Mouse (Mus musculus): ENCODE data around the gene Cox8a. TPM values are rescaled to one million over a fixed set of nuclear protein-coding genes. Genes with fewer than 3 reads are reported as not detected.
A peak's percentile ranks its signal among the peaks of the same experiment; 100 is the strongest.

The Cox8a gene
- polyA plus RNA-seq, 1 experiment from 2014 or later = 862 TPM

GRCm38 (mm10) chr19:7212216-7212615 lies 5.2 kb downstream of the Cox8a start:
- no peak for DNase-seq (ENCODE audit: low spot score)
- no peak overlapping the region for H3K27ac ChIP-seq
- no peak overlapping the region for H3K4me3 ChIP-seq
- WGBS = 88% methylated on average over 1 of the region's 1 CpGs
- H3K27me3 ChIP-seq (ENCODE audit: low read depth, poor library complexity, severe bottlenecking) = no peaks in the 10 kb centered on the region
- peaks cover 17% of the 10 kb centered on the region for H3K4me1 ChIP-seq
- no peaks in the 10 kb centered on the region for H3K9me3 ChIP-seq (replicated peaks)
- peaks cover 58% of the 10 kb centered on the region for H3K36me3 ChIP-seq

- no peaks in the 10 kb centered on the region for H3K27me3 ChIP-seq (ENCODE audit: low read depth, poor library complexity, severe bottlenecking)
- H3K9me3 ChIP-seq (replicated peaks) = no peaks in the 10 kb centered on the region
- WGBS = 94% methylated on average over 7 of the region's 7 CpGs
- DNase-seq (ENCODE audit: low spot score) = no peak
- H3K4me1 ChIP-seq = peaks cover 14% of the 10 kb centered on the region
- peaks cover 43% of the 10 kb centered on the region for H3K36me3 ChIP-seq
- no peak overlapping the region for H3K27ac ChIP-seq
- no peak overlapping the region for H3K4me3 ChIP-seq
These were observed 7.3 kb downstream of the Cox8a start for GRCm38 (mm10) chr19:7209907-7210646.

- Histone ChIP-seq H3K27me3 (ENCODE audit: low read depth, poor library complexity, severe bottlenecking) (no peaks in the 10 kb centered on the region), H3K4me3 (peak within 1 kb of the TSS; percentile 90), H3K36me3 (peaks cover 39% of the 10 kb centered on the region), H3K9me3 (replicated peaks) (no peaks in the 10 kb centered on the region), H3K27ac (peak within 1 kb of the TSS; percentile 98), H3K4me1 (peaks cover 34% of the 10 kb centered on the region)
- WGBS = under 1% methylated on average over 75 of the region's 79 CpGs
- peak; percentile 98 for DNase-seq (ENCODE audit: low spot score)
These were observed 11.4 kb downstream of the Cox8a start, which contains the start of gene Otub1 for GRCm38 (mm10) chr19:7205753-7206736. TSS of gene Otub1 (minus strand) at chr19:7206316.

GRCm38 (mm10) chr19:7205326-7205725 lies 12.1 kb downstream of the Cox8a start:
- H3K9me3 ChIP-seq (replicated peaks) = no peaks in the 10 kb centered on the region
- H3K36me3 ChIP-seq = peaks cover 44% of the 10 kb centered on the region
- no peak for DNase-seq (ENCODE audit: low spot score)
- H3K27me3 ChIP-seq (ENCODE audit: low read depth, poor library complexity, severe bottlenecking) = no peaks in the 10 kb centered on the region
- H3K27ac ChIP-seq = peak overlapping the region; percentile 98
- H3K4me3 ChIP-seq = peak overlapping the region; percentile 90
- WGBS = 40% methylated on average over 7 of the region's 7 CpGs
- H3K4me1 ChIP-seq = peaks cover 34% of the 10 kb centered on the region

- H3K4me1 ChIP-seq = peaks cover 34% of the 10 kb centered on the region
- 77% methylated on average over 2 of the region's 2 CpGs for WGBS
- H3K27ac ChIP-seq = no peak overlapping the region
- H3K36me3 ChIP-seq = peaks cover 46% of the 10 kb centered on the region
- DNase-seq (ENCODE audit: low spot score) = no peak
- peak overlapping the region; percentile 90 for H3K4me3 ChIP-seq
- H3K27me3 ChIP-seq (ENCODE audit: low read depth, poor library complexity, severe bottlenecking) = no peaks in the 10 kb centered on the region
- H3K9me3 ChIP-seq (replicated peaks) = no peaks in the 10 kb centered on the region
These were observed 12.5 kb downstream of the Cox8a start for GRCm38 (mm10) chr19:7204898-7205297.

- H3K36me3 ChIP-seq = peaks cover 75% of the 10 kb centered on the region
- peaks cover 55% of the 10 kb centered on the region for H3K4me1 ChIP-seq
- H3K4me3 ChIP-seq = no peak overlapping the region
These were observed 17.0 kb downstream of the Cox8a start for GRCm38 (mm10) chr19:7200427-7200826.

GRCm38 (mm10) chr19:7199089-7199488 lies 18.3 kb downstream of the Cox8a start:
- Histone ChIP-seq H3K4me3 (no peak overlapping the region), H3K36me3 (peaks cover 71% of the 10 kb centered on the region), H3K9me3 (replicated peaks) (no peaks in the 10 kb centered on the region), H3K27me3 (ENCODE audit: low read depth, poor library complexity, severe bottlenecking) (peaks cover 7% of the 10 kb centered on the region; the same call in 1 of the 2 replicates), H3K27ac (no peak overlapping the region), H3K4me1 (peaks cover 46% of the 10 kb centered on the region)
- WGBS = 97% methylated on average over 13 of the region's 13 CpGs
- no peak for DNase-seq (ENCODE audit: low spot score)

More at GRCm38 (mm10) chr19:7200427-7200826, 17.0 kb downstream of the Cox8a start:
- Histone ChIP-seq H3K27me3 (ENCODE audit: low read depth, poor library complexity, severe bottlenecking) (no peaks in the 10 kb centered on the region), H3K9me3 (replicated peaks) (no peaks in the 10 kb centered on the region), H3K27ac (no peak overlapping the region)
- WGBS = 74% methylated on average over 1 of the region's 1 CpGs
- no peak for DNase-seq (ENCODE audit: low spot score)

- peaks cover 23% of the 10 kb centered on the region for H3K27me3 ChIP-seq (ENCODE audit: low read depth, poor library complexity, severe bottlenecking)
- 86% methylated on average over 9 of the region's 9 CpGs for WGBS
- H3K9me3 ChIP-seq (replicated peaks) = no peaks in the 10 kb centered on the region
- H3K4me1 ChIP-seq = peaks cover 41% of the 10 kb centered on the region
- H3K36me3 ChIP-seq = peaks cover 54% of the 10 kb centered on the region
- 0 out of 2 replicates have a peak overlapping the region, but pooled peaks have one; percentile 20 for H3K27ac ChIP-seq
- DNase-seq (ENCODE audit: low spot score) = no peak
- H3K4me3 ChIP-seq = no peak overlapping the region
These were observed 20.0 kb downstream of the Cox8a start for GRCm38 (mm10) chr19:7197445-7197844.

- Histone ChIP-seq H3K27me3 (ENCODE audit: low read depth, poor library complexity, severe bottlenecking) (peaks cover 30% of the 10 kb centered on the region), H3K36me3 (peaks cover 50% of the 10 kb centered on the region), H3K4me3 (peak overlapping the region; percentile 18; the same call in 1 of the 2 replicates), H3K4me1 (peaks cover 47% of the 10 kb centered on the region), H3K27ac (0 out of 2 replicates have a peak overlapping the region, but pooled peaks have one; percentile 37), H3K9me3 (replicated peaks) (no peaks in the 10 kb centered on the region)
- WGBS = 11% methylated on average over 17 of the region's 17 CpGs
- DNase-seq (ENCODE audit: low spot score) = peak; percentile 82
These were observed 20.6 kb downstream of the Cox8a start for GRCm38 (mm10) chr19:7196741-7197270.

GRCm38 (mm10) chr19:7195900-7196728 lies 21.3 kb downstream of the Cox8a start:
- 0 out of 2 replicates have a peak overlapping the region, but pooled peaks have one; percentile 18 for H3K4me3 ChIP-seq
- no peaks in the 10 kb centered on the region for H3K9me3 ChIP-seq (replicated peaks)
- peaks cover 37% of the 10 kb centered on the region for H3K27me3 ChIP-seq (ENCODE audit: low read depth, poor library complexity, severe bottlenecking)
- peak; percentile 88 for DNase-seq (ENCODE audit: low spot score)
- 0 out of 2 replicates have a peak overlapping the region, but pooled peaks have one; percentile 37 for H3K27ac ChIP-seq
- peaks cover 43% of the 10 kb centered on the region for H3K36me3 ChIP-seq
- WGBS = 15% methylated on average over 33 of the region's 33 CpGs
- H3K4me1 ChIP-seq = peaks cover 51% of the 10 kb centered on the region

GRCm38 (mm10) chr19:7192561-7192967 lies 24.9 kb downstream of the Cox8a start:
- Histone ChIP-seq H3K27ac (0 out of 2 replicates have a peak overlapping the region, but pooled peaks have one; percentile 2), H3K27me3 (ENCODE audit: low read depth, poor library complexity, severe bottlenecking) (peaks cover 69% of the 10 kb centered on the region)

GRCm38 (mm10) chr19:7191639-7192038 lies 25.8 kb downstream of the Cox8a start:
- H3K4me1 ChIP-seq = peaks cover 61% of the 10 kb centered on the region
- 52% methylated on average over 6 of the region's 6 CpGs for WGBS
- H3K36me3 ChIP-seq = no peaks in the 10 kb centered on the region
- no peak for DNase-seq (ENCODE audit: low spot score)
- no peak overlapping the region for H3K4me3 ChIP-seq
- peaks cover 78% of the 10 kb centered on the region for H3K27me3 ChIP-seq (ENCODE audit: low read depth, poor library complexity, severe bottlenecking)
- no peaks in the 10 kb centered on the region for H3K9me3 ChIP-seq (replicated peaks)
- H3K27ac ChIP-seq = no peak overlapping the region; the same call in 1 of the 2 replicates

More at GRCm38 (mm10) chr19:7192561-7192967, 24.9 kb downstream of the Cox8a start:
- 49% methylated on average over 2 of the region's 2 CpGs for WGBS
- Histone ChIP-seq H3K4me1 (peaks cover 62% of the 10 kb centered on the region), H3K4me3 (no peak overlapping the region), H3K9me3 (replicated peaks) (no peaks in the 10 kb centered on the region), H3K36me3 (peaks cover 7% of the 10 kb centered on the region)
- no peak for DNase-seq (ENCODE audit: low spot score)
